Mouse (Mus musculus): Measurements from ENCODE around the gene Eno1. TPM values are rescaled to one million over a fixed set of nuclear protein-coding genes. Genes with fewer than 3 reads are reported as not detected.

The Eno1 gene
- polyA plus RNA-seq, 1 experiment from 2014 or later, result 1,983 TPM

- Histone ChIP-seq H3K36me3 (ENCODE audit: control insufficient read depth, insufficient read depth, low read length) (no peaks in the 10 kb centered on the region), H3K9ac (ENCODE audit: low read length) (no peak overlapping the region), H3K4me1 (ENCODE audit: control insufficient read depth, insufficient read depth, low read length) (no peaks in the 10 kb centered on the region), H3K4me3 (ENCODE audit: low read depth, low read length) (no peak overlapping the region), H3K9me3 (ENCODE audit: control insufficient read depth, low read length) (no peaks in the 10 kb centered on the region), H3K27me3 (ENCODE audit: control insufficient read depth, insufficient read depth, low read length) (no peaks in the 10 kb centered on the region), H3K4me2 (ENCODE audit: low read depth) (0 out of 2 replicates have a peak overlapping the region, but pooled peaks have one; percentile 16), H3K27ac (ENCODE audit: low read depth, low read length) (no peak overlapping the region)
- DNase-seq (ENCODE audit: low spot score) (no peak), ATAC-seq (ENCODE audit: insufficient read depth, low FRiP score, low TSS enrichment) (no peak)
- 29% methylated on average over 11 of the region's 11 CpGs for WGBS
Measured at GRCm38 (mm10) chr4:150220584-150220983, 15.9 kb upstream of the Eno1 start.

GRCm38 (mm10) chr4:150221017-150221640 is 15.4 kb upstream of the Eno1 start:
- no peak for DNase-seq (ENCODE audit: low spot score)
- H3K9me3 ChIP-seq (ENCODE audit: control insufficient read depth, low read length), result no peaks in the 10 kb centered on the region
- H3K36me3 ChIP-seq (ENCODE audit: control insufficient read depth, insufficient read depth, low read length), result no peaks in the 10 kb centered on the region
- H3K4me2 ChIP-seq (ENCODE audit: low read depth), result 0 out of 2 replicates have a peak overlapping the region, but pooled peaks have one; percentile 16
- no peaks in the 10 kb centered on the region for H3K27me3 ChIP-seq (ENCODE audit: control insufficient read depth, insufficient read depth, low read length)
- H3K27ac ChIP-seq (ENCODE audit: low read depth, low read length), result no peak overlapping the region
- WGBS, result 45% methylated on average over 10 of the region's 10 CpGs
- H3K4me3 ChIP-seq (ENCODE audit: low read depth, low read length), result no peak overlapping the region
- no peak overlapping the region for H3K9ac ChIP-seq (ENCODE audit: low read length)
- no peaks in the 10 kb centered on the region for H3K4me1 ChIP-seq (ENCODE audit: control insufficient read depth, insufficient read depth, low read length)
- no peak for ATAC-seq (ENCODE audit: insufficient read depth, low FRiP score, low TSS enrichment)

GRCm38 (mm10) chr4:150223830-150224229 is 12.7 kb upstream of the Eno1 start:
- no peak overlapping the region for H3K4me2 ChIP-seq (ENCODE audit: low read depth)
- no peak overlapping the region for H3K9ac ChIP-seq (ENCODE audit: low read length)
- no peaks in the 10 kb centered on the region for H3K9me3 ChIP-seq (ENCODE audit: control insufficient read depth, low read length)
- DNase-seq (ENCODE audit: low spot score) (no peak), ATAC-seq (ENCODE audit: insufficient read depth, low FRiP score, low TSS enrichment) (no peak)
- WGBS, result 89% methylated on average over 4 of the region's 4 CpGs
- peaks cover 9% of the 10 kb centered on the region for H3K4me1 ChIP-seq (ENCODE audit: control insufficient read depth, insufficient read depth, low read length)
- H3K36me3 ChIP-seq (ENCODE audit: control insufficient read depth, insufficient read depth, low read length), result no peaks in the 10 kb centered on the region
- no peaks in the 10 kb centered on the region for H3K27me3 ChIP-seq (ENCODE audit: control insufficient read depth, insufficient read depth, low read length)
- H3K4me3 ChIP-seq (ENCODE audit: low read depth, low read length), result no peak overlapping the region
- no peak overlapping the region for H3K27ac ChIP-seq (ENCODE audit: low read depth, low read length)

GRCm38 (mm10) chr4:150225700-150226099 is 10.8 kb upstream of the Eno1 start:
- Histone ChIP-seq H3K4me1 (ENCODE audit: control insufficient read depth, insufficient read depth, low read length) (peaks cover 18% of the 10 kb centered on the region), H3K4me3 (ENCODE audit: low read depth, low read length) (no peak overlapping the region), H3K9ac (ENCODE audit: low read length) (no peak overlapping the region), H3K4me2 (ENCODE audit: low read depth) (no peak overlapping the region), H3K36me3 (ENCODE audit: control insufficient read depth, insufficient read depth, low read length) (no peaks in the 10 kb centered on the region), H3K27ac (ENCODE audit: low read depth, low read length) (no peak overlapping the region), H3K27me3 (ENCODE audit: control insufficient read depth, insufficient read depth, low read length) (no peaks in the 10 kb centered on the region), H3K9me3 (ENCODE audit: control insufficient read depth, low read length) (no peaks in the 10 kb centered on the region)
- 100% methylated on average over 1 of the region's 1 CpGs for WGBS
- no peak for DNase-seq (ENCODE audit: low spot score)
- ATAC-seq (ENCODE audit: insufficient read depth, low FRiP score, low TSS enrichment), result no peak

GRCm38 (mm10) chr4:150226818-150227688 is 9.5 kb upstream of the Eno1 start:
- peak; percentile 78; the same call in 1 of the 2 replicates for ATAC-seq (ENCODE audit: insufficient read depth, low FRiP score, low TSS enrichment)
- 57% methylated on average over 7 of the region's 7 CpGs for WGBS
- H3K27me3 ChIP-seq (ENCODE audit: control insufficient read depth, insufficient read depth, low read length), result no peaks in the 10 kb centered on the region
- no peaks in the 10 kb centered on the region for H3K36me3 ChIP-seq (ENCODE audit: control insufficient read depth, insufficient read depth, low read length)
- no peak overlapping the region for H3K4me3 ChIP-seq (ENCODE audit: low read depth, low read length)
- no peak overlapping the region for H3K27ac ChIP-seq (ENCODE audit: low read depth, low read length)
- peaks cover 27% of the 10 kb centered on the region for H3K4me1 ChIP-seq (ENCODE audit: control insufficient read depth, insufficient read depth, low read length)
- no peak for DNase-seq (ENCODE audit: low spot score)
- H3K9ac ChIP-seq (ENCODE audit: low read length), result no peak overlapping the region
- H3K4me2 ChIP-seq (ENCODE audit: low read depth), result no peak overlapping the region
- H3K9me3 ChIP-seq (ENCODE audit: control insufficient read depth, low read length), result no peaks in the 10 kb centered on the region

GRCm38 (mm10) chr4:150228581-150229348 is 7.8 kb upstream of the Eno1 start:
- H3K27me3 ChIP-seq (ENCODE audit: control insufficient read depth, insufficient read depth, low read length), result no peaks in the 10 kb centered on the region
- H3K4me2 ChIP-seq (ENCODE audit: low read depth), result no peak overlapping the region
- peaks cover 27% of the 10 kb centered on the region for H3K4me1 ChIP-seq (ENCODE audit: control insufficient read depth, insufficient read depth, low read length)
- WGBS, result 43% methylated on average over 7 of the region's 7 CpGs
- no peaks in the 10 kb centered on the region for H3K36me3 ChIP-seq (ENCODE audit: control insufficient read depth, insufficient read depth, low read length)
- no peak overlapping the region for H3K27ac ChIP-seq (ENCODE audit: low read depth, low read length)
- no peak for DNase-seq (ENCODE audit: low spot score)
- ATAC-seq (ENCODE audit: insufficient read depth, low FRiP score, low TSS enrichment), result no peak
- H3K4me3 ChIP-seq (ENCODE audit: low read depth, low read length), result no peak overlapping the region
- no peaks in the 10 kb centered on the region for H3K9me3 ChIP-seq (ENCODE audit: control insufficient read depth, low read length)
- H3K9ac ChIP-seq (ENCODE audit: low read length), result no peak overlapping the region

- 13% methylated on average over 14 of the region's 15 CpGs for WGBS
- no peak for ATAC-seq (ENCODE audit: insufficient read depth, low FRiP score, low TSS enrichment)
Measured at GRCm38 (mm10) chr4:150229747-150230390, 6.7 kb upstream of the Eno1 start.

More at GRCm38 (mm10) chr4:150229747-150230390, 6.7 kb upstream of the Eno1 start:
- no peaks in the 10 kb centered on the region for H3K9me3 ChIP-seq (ENCODE audit: control insufficient read depth, low read length)
- H3K36me3 ChIP-seq (ENCODE audit: control insufficient read depth, insufficient read depth, low read length), result no peaks in the 10 kb centered on the region
- H3K4me2 ChIP-seq (ENCODE audit: low read depth), result no peak overlapping the region
- no peaks in the 10 kb centered on the region for H3K27me3 ChIP-seq (ENCODE audit: control insufficient read depth, insufficient read depth, low read length)
- no peak overlapping the region for H3K9ac ChIP-seq (ENCODE audit: low read length)
- H3K4me1 ChIP-seq (ENCODE audit: control insufficient read depth, insufficient read depth, low read length), result peaks cover 27% of the 10 kb centered on the region
- H3K4me3 ChIP-seq (ENCODE audit: low read depth, low read length), result no peak overlapping the region
- no peak for DNase-seq (ENCODE audit: low spot score)
- H3K27ac ChIP-seq (ENCODE audit: low read depth, low read length), result no peak overlapping the region; the same call in 1 of the 2 replicates
